Mouse (Mus musculus) midbrain, postnatal 0 days (tissue): Measurements from ENCODE around the gene Dcaf11. TPM values are rescaled to one million over a fixed set of nuclear protein-coding genes. Genes with fewer than 3 reads are reported as not detected.

ENCODE experiments used
- ATAC-seq: fragments of 200-750 bp; cut with Nextera tagmentation; 2 replicates; pipeline ENCODE4 v1.8.0; 2017; ENCODE audit warnings: moderate number of reproducible peaks, mild to moderate bottlenecking, moderate TSS enrichment, moderate library complexity; ENCODE audit not compliant: low FRiP score
- DNase-seq: peaks from one replicate; pipeline ENCODE4 v3.0.0-alpha.2; 2015; ENCODE audit warnings: low spot score
- H3K27ac ChIP-seq: fragments of 300-500 bp; sonication (generic); 2 replicates; pipeline ENCODE4 v1.5.1; 2014; ENCODE audit warnings: low read depth, mild to moderate bottlenecking, low read length, mixed read lengths
- H3K27me3 ChIP-seq: fragments of 300-500 bp; sonication (generic); 2 replicates; pipeline ENCODE4 v1.6.1; 2014; ENCODE audit warnings: low read length, control low read depth, mixed read lengths; ENCODE audit not compliant: insufficient read depth
- H3K36me3 ChIP-seq: fragments of 300-500 bp; sonication (generic); 2 replicates; pipeline ENCODE4 v1.6.1; 2014; ENCODE audit warnings: low read length, control low read depth, mixed read lengths; ENCODE audit not compliant: insufficient read depth
- H3K4me1 ChIP-seq: fragments of 300-500 bp; sonication (generic); 2 replicates; pipeline ENCODE4 v1.6.1; 2014; ENCODE audit warnings: mild to moderate bottlenecking, control low read depth, antibody characterized with exemption, low read length, mixed read lengths; ENCODE audit not compliant: insufficient read depth
- H3K4me2 ChIP-seq: fragments of 300-500 bp; sonication (generic); 2 replicates; pipeline ENCODE4 v1.6.1; 2014; ENCODE audit warnings: low read depth, mild to moderate bottlenecking, low read length, mixed read lengths; ENCODE audit not compliant: poor library complexity, severe bottlenecking
- H3K4me3 ChIP-seq: fragments of 300-500 bp; sonication (generic); 2 replicates; pipeline ENCODE4 v1.5.1; 2014; ENCODE audit warnings: low read depth, mild to moderate bottlenecking, low read length, moderate library complexity
- H3K9ac ChIP-seq: fragments of 300-500 bp; sonication (generic); replicated peaks from 2 replicates; pipeline ENCODE4 v1.6.1; 2014; ENCODE audit warnings: mild to moderate bottlenecking, low read length, moderate library complexity, mixed read lengths; ENCODE audit not compliant: poor library complexity, severe bottlenecking
- H3K9me3 ChIP-seq: fragments of 300-500 bp; sonication (generic); 2 replicates; pipeline ENCODE4 v1.6.1; 2016; ENCODE audit warnings: low read length, control low read depth
- CTCF ChIP-seq: IDR thresholded peaks from 2 replicates; pipeline ENCODE4 v1.5.1; 2016; ENCODE audit warnings: antibody characterized with exemption, mild to moderate bottlenecking
- WGBS: fragments of 180-500 bp; shearing (Covaris S2); extraction: QIAGEN DNeasy Blood & Tissue Kit; methylation state at CpG from one replicate; pipeline ENCODE4 v1.1.7; 2014; 5-methylcytosine and 5-hydroxymethylcytosine counted together
- polyA plus RNA-seq: library from polyadenylated mRNA; unstranded; fragments of >200 nt; fragmentation: Nextera tagmentation; extraction: Ambion mirVana; gene quantifications from 2 replicates; pipeline ENCODE4 v1.2.1, GENCODE M21; 2015
- total RNA-seq: library from RNA; depleted of rRNA; stranded (reverse); fragments of >200 nt; gene quantifications from 2 replicates; pipeline ENCODE4 v1.2.3, GENCODE M21; 2014

Dcaf11 gene
- total and polyA plus RNA-seq, 2 experiments from 2014 or later, result 98.3 to 102 TPM

DNA sequence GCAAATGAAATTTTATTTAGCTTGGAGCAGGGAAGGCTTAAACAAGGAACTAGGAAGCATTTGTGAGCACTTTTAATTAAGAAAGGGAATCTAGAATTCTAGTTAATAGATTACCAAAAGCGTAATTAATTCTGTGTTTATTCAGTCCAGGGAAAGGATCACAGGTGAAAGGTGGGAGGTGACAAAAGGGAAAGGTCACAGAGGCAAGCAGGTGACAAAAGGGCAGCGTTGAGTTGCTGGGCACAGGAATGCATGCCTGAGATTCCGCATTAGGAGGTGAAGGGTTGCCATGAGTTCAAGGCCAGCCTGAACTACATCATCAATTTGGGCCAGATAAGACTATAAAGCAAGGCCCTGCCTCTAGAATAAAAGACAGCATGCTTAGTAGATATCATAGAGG lies 7.7 kb downstream of the Dcaf11 start:
- Histone ChIP-seq H3K9ac (no peak overlapping the region), H3K27me3 (no peaks in the 10 kb centered on the region), H3K36me3 (peaks cover 71% of the 10 kb centered on the region), H3K9me3 (no peaks in the 10 kb centered on the region), H3K4me3 (no peak overlapping the region), H3K27ac (no peak overlapping the region), H3K4me2 (no peak overlapping the region), H3K4me1 (no peaks in the 10 kb centered on the region)
- no peak for DNase-seq
- 93% methylated on average over 3 of the region's 3 CpGs for WGBS
- no peak for ATAC-seq
- no peak for TF ChIP-seq CTCF

DNA sequence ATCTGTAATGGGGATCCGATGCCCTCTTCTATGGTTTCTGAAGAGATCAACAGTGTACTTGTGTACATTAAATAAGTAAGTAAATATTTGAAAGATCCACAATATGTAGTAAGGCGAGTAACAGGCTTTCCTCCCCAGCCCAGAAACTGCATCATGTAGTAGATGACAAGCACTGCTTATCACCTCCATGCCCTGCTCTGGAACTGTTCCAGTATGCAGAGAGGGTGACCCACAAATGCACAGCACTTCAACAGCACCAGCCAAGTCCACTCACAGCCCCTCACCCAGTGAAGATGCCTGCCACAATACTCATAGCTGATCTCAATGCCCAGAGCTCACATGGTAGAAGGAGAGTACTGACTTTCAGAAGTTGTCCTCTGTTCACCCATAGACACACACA lies 10.8 kb downstream of the Dcaf11 start:
- no peak overlapping the region for H3K27ac ChIP-seq
- no peaks in the 10 kb centered on the region for H3K4me1 ChIP-seq
- H3K4me2 ChIP-seq, result no peak overlapping the region
- WGBS, result 94% methylated on average over 2 of the region's 2 CpGs
- ATAC-seq (no peak), DNase-seq (no peak)
- no peak for TF ChIP-seq CTCF
- H3K36me3 ChIP-seq, result peaks cover 46% of the 10 kb centered on the region
- no peak overlapping the region for H3K9ac ChIP-seq
- H3K27me3 ChIP-seq, result no peaks in the 10 kb centered on the region
- no peak overlapping the region for H3K4me3 ChIP-seq
- no peaks in the 10 kb centered on the region for H3K9me3 ChIP-seq

DNA sequence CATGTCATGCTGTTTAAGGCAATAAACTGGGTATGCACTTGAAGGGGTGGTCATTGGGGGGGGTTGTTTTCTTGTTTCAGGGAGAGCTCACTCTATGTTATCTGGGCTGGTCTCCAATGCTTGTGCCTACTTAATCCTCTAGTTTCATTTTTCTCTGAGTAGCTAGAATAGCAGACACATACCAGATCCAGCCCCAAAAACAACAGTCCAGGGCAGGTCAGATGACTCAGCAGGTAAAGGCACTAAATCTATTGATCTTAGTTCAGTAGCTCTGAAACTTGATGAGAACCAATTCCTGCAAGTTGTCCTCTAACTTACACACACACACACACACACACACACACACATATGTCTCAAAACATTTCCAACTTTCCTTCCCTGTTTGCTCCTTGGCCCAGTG lies 12.0 kb downstream of the Dcaf11 start:
- no peak overlapping the region for H3K27ac ChIP-seq
- H3K4me2 ChIP-seq, result no peak overlapping the region
- H3K36me3 ChIP-seq, result peaks cover 35% of the 10 kb centered on the region
- ATAC-seq (no peak), DNase-seq (no peak)
- no peaks in the 10 kb centered on the region for H3K4me1 ChIP-seq
- no peak for TF ChIP-seq CTCF
- no peaks in the 10 kb centered on the region for H3K27me3 ChIP-seq
- no peak overlapping the region for H3K9ac ChIP-seq
- no peaks in the 10 kb centered on the region for H3K9me3 ChIP-seq
- no peak overlapping the region for H3K4me3 ChIP-seq

DNA sequence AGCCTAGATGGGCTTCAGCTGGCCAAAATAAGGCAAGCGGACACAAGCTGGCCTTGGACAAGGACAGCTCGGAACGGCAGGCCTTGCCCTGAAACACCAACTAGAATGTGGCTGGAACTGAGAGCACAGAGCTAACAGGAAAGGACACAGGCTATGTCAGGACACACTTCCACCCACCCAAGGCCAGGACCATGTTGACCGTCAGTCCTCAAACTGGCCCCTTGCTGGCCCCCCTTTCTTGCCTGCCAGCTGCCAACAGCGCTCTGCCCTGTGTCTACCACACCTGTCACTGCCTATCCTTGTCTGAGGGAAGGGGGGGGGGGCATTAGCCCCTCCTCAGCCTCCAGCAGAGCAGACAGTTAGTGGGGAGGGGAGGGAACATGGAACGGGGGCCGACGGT lies 15.5 kb downstream of the Dcaf11 start, which contains the start of gene Fitm1:
TSS of gene Fitm1 (plus strand) at position 316 of the 400 bp plus-strand sequence.
- Histone ChIP-seq H3K27me3 (no peaks in the 10 kb centered on the region), H3K36me3 (peaks cover 3% of the 10 kb centered on the region; the same call in 1 of the 2 replicates), H3K4me3 (no peak within 1 kb of the TSS), H3K9ac (no peak within 1 kb of the TSS), H3K9me3 (no peaks in the 10 kb centered on the region), H3K4me2 (no peak within 1 kb of the TSS), H3K27ac (no peak within 1 kb of the TSS), H3K4me1 (no peaks in the 10 kb centered on the region)
- DNase-seq (no peak), ATAC-seq (no peak)
- no peak for TF ChIP-seq CTCF
- 79% methylated on average over 8 of the region's 8 CpGs for WGBS

DNA sequence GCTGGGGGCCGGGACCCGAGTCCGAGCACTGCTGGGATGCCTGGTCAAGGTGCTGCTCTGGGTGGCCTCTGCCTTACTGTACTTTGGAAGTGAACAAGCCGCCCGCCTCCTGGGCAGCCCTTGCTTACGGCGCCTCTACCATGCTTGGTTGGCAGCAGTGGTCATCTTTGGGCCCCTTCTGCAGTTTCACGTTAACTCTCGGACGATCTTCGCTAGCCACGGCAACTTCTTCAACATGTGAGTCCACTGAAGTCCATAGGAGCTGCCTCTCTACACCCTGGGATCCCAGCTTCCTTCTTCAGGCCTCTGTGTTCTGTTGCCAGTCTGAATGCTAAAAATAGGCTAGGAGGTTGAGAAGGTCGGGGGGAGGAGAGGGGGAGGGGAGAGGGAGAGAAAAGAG lies 15.9 kb downstream of the Dcaf11 start:
- Histone ChIP-seq H3K9ac (no peak overlapping the region), H3K9me3 (no peaks in the 10 kb centered on the region), H3K4me3 (no peak overlapping the region), H3K27ac (no peak overlapping the region), H3K27me3 (no peaks in the 10 kb centered on the region), H3K36me3 (peaks cover 4% of the 10 kb centered on the region; the same call in 1 of the 2 replicates), H3K4me2 (no peak overlapping the region), H3K4me1 (no peaks in the 10 kb centered on the region)
- 84% methylated on average over 13 of the region's 13 CpGs for WGBS
- ATAC-seq (no peak), DNase-seq (no peak)
- TF ChIP-seq CTCF, result no peak

DNA sequence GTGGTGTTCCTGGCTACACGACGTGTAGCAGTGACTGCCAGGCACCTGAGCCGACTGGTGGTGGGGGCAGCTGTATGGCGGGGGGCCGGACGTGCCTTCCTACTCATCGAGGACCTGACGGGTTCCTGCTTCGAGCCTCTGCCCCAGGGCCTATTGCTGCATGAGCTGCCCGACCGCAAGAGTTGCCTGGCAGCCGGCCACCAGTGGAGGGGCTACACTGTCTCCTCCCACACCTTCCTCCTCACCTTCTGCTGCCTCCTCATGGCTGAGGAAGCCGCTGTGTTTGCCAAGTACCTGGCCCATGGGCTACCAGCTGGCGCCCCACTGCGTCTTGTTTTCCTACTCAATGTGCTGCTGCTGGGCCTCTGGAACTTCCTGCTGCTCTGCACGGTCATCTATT lies 16.6 kb downstream of the Dcaf11 start:
- Histone ChIP-seq H3K27me3 (no peaks in the 10 kb centered on the region), H3K36me3 (peaks cover 7% of the 10 kb centered on the region), H3K4me2 (no peak overlapping the region), H3K9me3 (no peaks in the 10 kb centered on the region), H3K4me1 (no peaks in the 10 kb centered on the region), H3K27ac (no peak overlapping the region), H3K9ac (no peak overlapping the region), H3K4me3 (no peak overlapping the region)
- WGBS, result 84% methylated on average over 16 of the region's 16 CpGs
- ATAC-seq (no peak), DNase-seq (no peak)
- no peak for TF ChIP-seq CTCF
